In the genomic region with DNA sequence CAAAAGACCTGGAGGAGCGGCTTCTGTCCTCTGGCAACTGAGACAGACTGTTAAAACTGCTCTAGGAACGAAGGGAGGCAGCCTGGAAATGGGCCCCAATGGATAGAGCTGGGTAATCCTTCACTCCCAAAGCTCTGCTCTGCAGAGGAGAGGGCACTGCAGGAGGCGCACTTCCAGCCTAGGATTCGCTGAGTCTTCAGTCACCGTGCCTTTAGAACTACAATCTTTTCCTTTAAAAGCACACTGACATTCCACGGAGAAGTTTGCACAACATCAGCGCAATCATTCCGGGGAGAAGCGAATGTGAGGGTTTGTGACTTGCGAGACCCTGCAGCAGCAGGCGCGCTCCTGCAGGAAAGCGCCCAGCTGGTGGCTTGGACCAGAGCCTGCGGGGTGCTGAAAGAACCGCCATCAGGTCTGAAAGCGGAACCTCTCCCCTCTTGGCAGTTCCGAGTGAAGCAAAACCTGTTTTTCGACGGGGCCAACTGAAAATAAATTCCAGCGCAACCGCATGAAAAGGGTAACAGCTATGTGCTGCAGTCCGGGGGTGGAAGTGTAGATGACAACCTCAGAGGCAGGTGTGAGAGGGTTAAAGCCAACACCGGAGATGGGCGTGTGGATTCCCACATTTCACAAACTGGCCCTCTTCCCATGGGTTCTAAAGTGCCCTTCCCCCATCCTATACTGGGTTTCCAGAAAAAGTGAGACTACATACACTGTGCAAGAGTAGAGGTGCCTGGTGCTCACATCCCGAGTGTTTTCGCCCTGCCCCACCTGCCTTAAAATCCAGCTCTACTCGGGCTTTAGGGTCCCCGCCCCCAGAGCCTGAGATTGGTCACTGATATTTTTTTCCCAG, we compare ENCODE assay signal across 8 mouse cellular contexts. TPM values are rescaled to one million over a fixed set of nuclear protein-coding genes. Genes with fewer than 3 reads are reported as not detected.
DNase-seq lines count a peak whose midpoint lies in the region; ATAC-seq and TF ChIP-seq lines count a peak whose summit lies in the region.

No protein-coding gene starts in this region.

- ATAC-seq in embryonic facial prominence, embryonic 14.5 days (ENCODE audit: low read depth) = peak; percentile 1; the same call in 1 of the 2 replicates
- ATAC-seq in lung, embryonic 15.5 days (ENCODE audit: borderline replicate concordance, extremely low read depth, low FRiP score, low TSS enrichment) = no peak

- H3K4me3 ChIP-seq in embryonic facial prominence, embryonic 14.5 days (ENCODE audit: low read depth, low read length) = peak overlapping the region; percentile 67
- peak overlapping the region; percentile 59 for H3K4me3 ChIP-seq in lung, embryonic 15.5 days
- peak overlapping the region; percentile 51 for H3K4me3 ChIP-seq in olfactory bulb, adult 2 months (ENCODE audit: insufficient read depth, low read depth, low read length)

- no peaks in the 10 kb centered on the region for H3K4me1 ChIP-seq in embryonic facial prominence, embryonic 14.5 days (ENCODE audit: control insufficient read depth, insufficient read depth, low read length)
- peaks cover 25% of the 10 kb centered on the region for H3K4me1 ChIP-seq in lung, embryonic 15.5 days
- H3K4me1 ChIP-seq in olfactory bulb, adult 2 months (ENCODE audit: control insufficient read depth, insufficient read depth, low read length) = 0 out of 2 replicates have a peak, but pooled peaks cover 7% of the 10 kb centered on the region

- peak overlapping the region; percentile 57 for H3K27ac ChIP-seq in embryonic facial prominence, embryonic 14.5 days (replicated peaks; ENCODE audit: low read depth, low read length)
- peak overlapping the region; percentile 79 for H3K27ac ChIP-seq in lung, embryonic 15.5 days
- H3K27ac ChIP-seq in olfactory bulb, adult 2 months (ENCODE audit: insufficient read depth, low read depth, low read length) = 0 out of 2 replicates have a peak overlapping the region, but pooled peaks have one; percentile 9

- no peak for TF ChIP-seq POLR2A in olfactory bulb, adult 2 months (IDR thresholded peaks at IDR 0.05; ENCODE audit: insufficient read depth, low read depth, low read length)

- H3K36me3 ChIP-seq in embryonic facial prominence, embryonic 14.5 days (ENCODE audit: control insufficient read depth, insufficient read depth, low read length) = no peaks in the 10 kb centered on the region
- no peaks in the 10 kb centered on the region for H3K36me3 ChIP-seq in lung, embryonic 15.5 days

- no peaks in the 10 kb centered on the region for H3K9me3 ChIP-seq in embryonic facial prominence, embryonic 14.5 days (ENCODE audit: control insufficient read depth, low read length)
- H3K9me3 ChIP-seq in lung, embryonic 15.5 days = no peaks in the 10 kb centered on the region

- WGBS in embryonic facial prominence, embryonic 14.5 days = under 1% methylated on average over 28 of the region's 28 CpGs
- 1% methylated on average over 28 of the region's 28 CpGs for WGBS in lung, embryonic 15.5 days
- WGBS in olfactory bulb, adult 2 months = 2% methylated on average over 28 of the region's 28 CpGs

- intact Hi-C loops in heart, postnatal 36 days (cut with DNase I) = no loop called here

- H3K27me3 ChIP-seq in embryonic facial prominence, embryonic 14.5 days (replicated peaks; ENCODE audit: control insufficient read depth, insufficient read depth, low read length) = no peaks in the 10 kb centered on the region
- H3K27me3 ChIP-seq in lung, embryonic 15.5 days = no peaks in the 10 kb centered on the region

- H3K9ac ChIP-seq in embryonic facial prominence, embryonic 14.5 days (ENCODE audit: low read depth, low read length) = peak overlapping the region; percentile 69
- peak overlapping the region; percentile 48 for H3K9ac ChIP-seq in lung, embryonic 15.5 days

- peak; percentile 51 for DNase-seq in CD4-positive, CD25-positive, alpha-beta regulatory T cell, adult 2 months (ENCODE audit: low read depth, low spot score)
- DNase-seq in adrenal gland, postnatal 14 days = peak; percentile 36
- DNase-seq in embryonic facial prominence, embryonic 14.5 days (ENCODE audit: low spot score) = peak; percentile 82
- DNase-seq in heart, postnatal 36 days = peak; percentile 57 to 58
- peak; percentile 59 to 60 for DNase-seq in layer of hippocampus, adult 8-10 months (ENCODE audit: low spot score in 2 of 2)
- peak; percentile 46 to 58 for DNase-seq in urinary bladder, postnatal 36 days (ENCODE audit: low spot score in 2 of 2)

- no peak for TF ChIP-seq CTCF in olfactory bulb, adult 2 months (IDR thresholded peaks at IDR 0.05; ENCODE audit: insufficient read depth, low read depth, low read length)

- peak overlapping the region; percentile 61 for H3K4me2 ChIP-seq in embryonic facial prominence, embryonic 14.5 days (ENCODE audit: low read depth, low read length)
- peak overlapping the region; percentile 82 for H3K4me2 ChIP-seq in lung, embryonic 15.5 days

RNA-seq across cellular contexts. Expression of gene Alcam, which starts 3.4 kb away (rescaled TPM):
- 37.9 and 43.7 TPM in 2 replicates for total RNA-seq in adrenal gland, postnatal 14 days (2021)
- 63.7 and 73.5 TPM in 2 replicates for polyA plus RNA-seq in embryonic facial prominence, embryonic 14.5 days (2014; fragmentation: Nextera tagmentation; extraction: Ambion mirVana)
- 1 to 10 TPM; 2.6 to 3.4 TPM for total RNA-seq in heart, postnatal 36 days (2021)
- total RNA-seq in layer of hippocampus, adult 8-10 months (2022) = 100 to 1,000 TPM; 113 to 136 (median 125) TPM
- 27.8 and 31.0 TPM in 2 replicates for polyA plus RNA-seq in lung, embryonic 15.5 days (2015; fragmentation: Nextera tagmentation; extraction: Ambion mirVana)
- polyA plus RNA-seq in olfactory bulb, adult 2 months (2012; ENCODE audit: insufficient read depth, insufficient read length, low replicate concordance, missing spikeins) = not detected in 2 replicates

Comparison
In these comparisons a context has a peak if more than half of its experiments do, and no peak if none do; other contexts are left out.
1. H3K27ac ChIP-seq: peak in every context shown above with its lines; median percentile 79 in lung, embryonic 15.5 days; 57 in embryonic facial prominence, embryonic 14.5 days; 9 in olfactory bulb, adult 2 months.